Mouse (Mus musculus): ENCODE measurements around the gene Helq. TPM values are rescaled to one million over a fixed set of nuclear protein-coding genes. Genes with fewer than 3 reads are reported as not detected.

Helq gene
- 2.9 and 5.9 TPM in 2 replicates for polyA plus RNA-seq (2012; rRNA removed)

- H3K4me1 ChIP-seq (ENCODE audit: control insufficient read depth, insufficient read depth, low read length) = peaks cover 4% of the 10 kb centered on the region; the same call in 1 of the 2 replicates
- 0 out of 2 replicates have a peak, but pooled peaks have one; percentile 31 for TF ChIP-seq POLR2A (IDR thresholded peaks at IDR 0.05; ENCODE audit: borderline replicate concordance, extremely low read depth, low read depth, low read length)
- TF ChIP-seq CTCF (IDR thresholded peaks at IDR 0.05; ENCODE audit: insufficient read depth, low read length) = no peak
- H3K4me3 ChIP-seq (replicated peaks; ENCODE audit: extremely low read depth, low read depth, low read length) = peak within 1 kb of the TSS; percentile 78
- under 1% methylated on average over 67 of the region's 67 CpGs for WGBS
- DNase-seq = peak; percentile 86
Observed at GRCm38 (mm10) chr5:100798165-100798860, at the start of gene Helq, which contains the start of gene Mrps18c. Gene Helq, minus strand, starts transcription at chr5:100798598. Gene Mrps18c, plus strand, starts transcription at chr5:100798627.

GRCm38 (mm10) chr5:100847143-100847542 lies 48.7 kb upstream of the Helq start:
- 18% methylated on average over 2 of the region's 2 CpGs for WGBS
- Histone ChIP-seq H3K4me1 (ENCODE audit: control insufficient read depth, insufficient read depth, low read length) (no peaks in the 10 kb centered on the region; the same call in 1 of the 2 replicates), H3K4me3 (replicated peaks; ENCODE audit: extremely low read depth, low read depth, low read length) (no peak overlapping the region)
- no peak for DNase-seq
- TF ChIP-seq POLR2A (IDR thresholded peaks at IDR 0.05; ENCODE audit: borderline replicate concordance, extremely low read depth, low read depth, low read length) (no peak), CTCF (IDR thresholded peaks at IDR 0.05; ENCODE audit: insufficient read depth, low read length) (no peak)

DNA sequence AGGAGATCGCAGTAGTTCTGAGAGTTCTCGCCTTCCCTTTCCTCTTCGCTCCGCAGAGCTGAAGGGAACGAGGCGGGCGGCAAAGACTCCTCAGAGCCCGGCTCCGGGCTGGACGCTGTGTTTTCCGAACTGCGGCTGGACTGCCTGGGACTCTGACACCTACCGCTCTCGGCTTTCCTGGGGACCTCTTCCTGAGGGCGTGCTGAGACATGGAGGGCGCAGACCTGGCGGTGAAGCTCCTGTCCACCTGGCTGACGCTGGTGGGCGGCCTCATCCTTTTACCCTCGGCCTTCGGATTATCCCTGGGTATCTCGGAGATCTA lies 48.2 kb upstream of the Helq start:
- H3K4me3 ChIP-seq (replicated peaks; ENCODE audit: extremely low read depth, low read depth, low read length) = peak overlapping the region; percentile 87
- 2% methylated on average over 22 of the region's 22 CpGs for WGBS
- no peaks in the 10 kb centered on the region; the same call in 1 of the 2 replicates for H3K4me1 ChIP-seq (ENCODE audit: control insufficient read depth, insufficient read depth, low read length)
- TF ChIP-seq POLR2A (IDR thresholded peaks at IDR 0.05; ENCODE audit: borderline replicate concordance, extremely low read depth, low read depth, low read length) = no peak
- TF ChIP-seq CTCF (IDR thresholded peaks at IDR 0.05; ENCODE audit: insufficient read depth, low read length) = no peak
- DNase-seq = no peak

GRCm38 (mm10) chr5:100845848-100846598 lies 47.6 kb upstream of the Helq start:
- TF ChIP-seq POLR2A (IDR thresholded peaks at IDR 0.05; ENCODE audit: borderline replicate concordance, extremely low read depth, low read depth, low read length) (peak; percentile 25; the same call in 1 of the 2 replicates), CTCF (IDR thresholded peaks at IDR 0.05; ENCODE audit: insufficient read depth, low read length) (no peak)

DNA sequence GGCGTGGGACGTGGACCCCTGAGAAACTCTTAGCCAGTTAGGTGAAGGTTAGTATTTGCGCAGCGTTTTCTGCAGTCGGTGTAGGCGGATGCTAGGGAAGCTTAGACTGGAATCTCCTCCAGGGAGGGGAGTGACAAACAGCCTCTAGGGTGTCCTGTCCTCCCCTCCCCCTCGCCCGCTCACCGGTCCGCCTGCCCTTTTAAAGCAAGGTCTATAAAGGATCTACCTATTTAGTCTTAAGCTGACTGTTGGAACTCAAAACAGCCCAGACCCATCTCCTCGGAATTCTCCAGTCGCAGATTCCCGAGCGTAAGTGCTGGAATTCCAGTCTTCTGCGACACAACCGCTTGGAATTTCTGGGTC lies 47.1 kb upstream of the Helq start, which contains the start of gene Gpat3:
Gene Gpat3, plus strand, starts transcription at position 229 of the 363 bp plus-strand sequence.
- no peak for DNase-seq
- TF ChIP-seq POLR2A (IDR thresholded peaks at IDR 0.05; ENCODE audit: borderline replicate concordance, extremely low read depth, low read depth, low read length) (no peak), CTCF (IDR thresholded peaks at IDR 0.05; ENCODE audit: insufficient read depth, low read length) (no peak)
- Histone ChIP-seq H3K4me3 (replicated peaks; ENCODE audit: extremely low read depth, low read depth, low read length) (peak within 1 kb of the TSS; percentile 87), H3K4me1 (ENCODE audit: control insufficient read depth, insufficient read depth, low read length) (no peaks in the 10 kb centered on the region; the same call in 1 of the 2 replicates)
- 1% methylated on average over 16 of the region's 16 CpGs for WGBS

More at GRCm38 (mm10) chr5:100845848-100846598, 47.6 kb upstream of the Helq start:
- Histone ChIP-seq H3K4me1 (ENCODE audit: control insufficient read depth, insufficient read depth, low read length) (no peaks in the 10 kb centered on the region; the same call in 1 of the 2 replicates), H3K4me3 (replicated peaks; ENCODE audit: extremely low read depth, low read depth, low read length) (peak overlapping the region; percentile 87)
- peak; percentile 81 for DNase-seq
- under 1% methylated on average over 52 of the region's 52 CpGs for WGBS

GRCm38 (mm10) chr5:100844485-100844884 lies 46.1 kb upstream of the Helq start:
- no peak for DNase-seq
- Histone ChIP-seq H3K4me3 (replicated peaks; ENCODE audit: extremely low read depth, low read depth, low read length) (no peak overlapping the region), H3K4me1 (ENCODE audit: control insufficient read depth, insufficient read depth, low read length) (no peaks in the 10 kb centered on the region; the same call in 1 of the 2 replicates)
- 55% methylated on average over 3 of the region's 3 CpGs for WGBS
- no peak for TF ChIP-seq POLR2A (IDR thresholded peaks at IDR 0.05; ENCODE audit: borderline replicate concordance, extremely low read depth, low read depth, low read length)
- TF ChIP-seq CTCF (IDR thresholded peaks at IDR 0.05; ENCODE audit: insufficient read depth, low read length) = no peak

DNA sequence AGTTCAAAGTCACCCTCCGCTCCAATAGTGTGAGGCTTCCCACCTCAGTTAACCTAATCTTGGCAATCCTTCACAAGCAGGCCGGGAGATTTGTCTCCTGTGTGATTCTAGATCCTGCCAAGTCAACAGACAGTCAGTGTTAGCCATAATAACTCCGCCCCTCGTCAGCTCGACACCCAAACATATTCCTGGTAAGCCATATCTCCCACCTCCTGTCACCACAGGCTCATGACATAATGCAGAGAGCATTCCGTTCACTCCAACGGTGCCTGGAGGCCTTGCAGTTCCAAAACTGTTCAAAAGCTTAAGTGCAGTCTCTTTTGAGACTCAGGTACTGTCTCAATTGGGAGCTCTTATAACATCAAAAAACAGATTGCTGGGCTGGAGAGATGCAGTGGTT lies 39.5 kb upstream of the Helq start:
- 73% methylated on average over 7 of the region's 7 CpGs for WGBS
- no peak for DNase-seq
- no peak overlapping the region for H3K4me3 ChIP-seq (replicated peaks; ENCODE audit: extremely low read depth, low read depth, low read length)
- TF ChIP-seq CTCF (IDR thresholded peaks at IDR 0.05; ENCODE audit: insufficient read depth, low read length) (no peak), POLR2A (IDR thresholded peaks at IDR 0.05; ENCODE audit: borderline replicate concordance, extremely low read depth, low read depth, low read length) (no peak)
- H3K4me1 ChIP-seq (ENCODE audit: control insufficient read depth, insufficient read depth, low read length) = no peaks in the 10 kb centered on the region

DNA sequence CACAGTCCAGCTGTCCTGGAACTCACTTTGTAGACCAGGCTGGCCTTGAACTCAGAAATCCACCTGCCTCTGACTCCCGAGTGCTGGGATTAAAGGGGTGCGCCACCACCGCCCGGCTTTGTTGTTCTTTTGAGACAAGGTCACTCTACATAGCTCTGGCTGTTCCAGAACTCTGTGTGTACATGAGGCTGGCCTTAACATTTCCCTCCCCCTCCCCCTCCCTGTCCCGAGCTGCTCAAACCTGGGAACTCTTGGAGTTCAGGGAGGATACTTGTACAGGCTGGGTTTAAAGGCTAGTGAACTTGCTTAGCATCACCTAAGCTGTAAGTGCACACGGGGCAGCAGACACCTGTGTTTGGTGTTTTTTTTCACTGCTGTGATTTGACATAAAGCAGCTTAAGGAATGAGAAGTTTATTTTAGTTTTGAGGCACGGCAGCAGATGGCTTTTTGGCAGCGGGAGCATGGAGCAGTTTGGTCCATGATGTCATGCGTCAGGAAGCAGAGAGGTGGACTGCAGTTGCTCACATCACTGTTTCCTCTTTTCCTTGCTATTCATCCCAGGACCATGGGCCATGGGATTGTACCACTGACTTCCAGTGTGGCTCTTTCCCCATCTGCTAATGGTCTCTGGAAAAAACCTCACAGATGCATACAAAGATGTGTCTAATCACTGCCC lies 37.6 kb upstream of the Helq start:
- WGBS = 39% methylated on average over 9 of the region's 9 CpGs
- no peak for DNase-seq
- Histone ChIP-seq H3K4me1 (ENCODE audit: control insufficient read depth, insufficient read depth, low read length) (no peaks in the 10 kb centered on the region), H3K4me3 (replicated peaks; ENCODE audit: extremely low read depth, low read depth, low read length) (no peak overlapping the region)
- TF ChIP-seq POLR2A (IDR thresholded peaks at IDR 0.05; ENCODE audit: borderline replicate concordance, extremely low read depth, low read depth, low read length) (no peak), CTCF (IDR thresholded peaks at IDR 0.05; ENCODE audit: insufficient read depth, low read length) (no peak)

GRCm38 (mm10) chr5:100833841-100834240 lies 35.4 kb upstream of the Helq start:
- Histone ChIP-seq H3K4me1 (ENCODE audit: control insufficient read depth, insufficient read depth, low read length) (no peaks in the 10 kb centered on the region), H3K4me3 (replicated peaks; ENCODE audit: extremely low read depth, low read depth, low read length) (no peak overlapping the region)
- TF ChIP-seq POLR2A (IDR thresholded peaks at IDR 0.05; ENCODE audit: borderline replicate concordance, extremely low read depth, low read depth, low read length) = no peak
- no peak for TF ChIP-seq CTCF (IDR thresholded peaks at IDR 0.05; ENCODE audit: insufficient read depth, low read length)
- 90% methylated on average over 2 of the region's 2 CpGs for WGBS
- no peak for DNase-seq

Data from lung, adult 2 months (tissue).